In genomic region chr5:35390848-35391655, GRCm38 (mm10) we compare ENCODE assay signal across 10 mouse cellular contexts. TPM values are rescaled to one million over a fixed set of nuclear protein-coding genes. Genes with fewer than 3 reads are reported as not detected.
A peak's percentile ranks its signal among the peaks of the same experiment; 100 is the strongest.
DNase-seq lines count a peak whose midpoint lies in the region; ATAC-seq and TF ChIP-seq lines count a peak whose summit lies in the region.
"Had no signal": no experiment of that assay in that cellular context is flagged by ENCODE, and none has a peak within 500 bp of the region (broad histone marks: within the 10 kb centered on the region; RNA-seq: fewer than 3 reads in every experiment).

No protein-coding gene starts in this region.

- peak overlapping the region; percentile 31 for H3K4me3 ChIP-seq in forebrain, embryonic 12.5 days (replicated peaks)
- no peak overlapping the region; the same call in 1 of the 2 replicates for H3K4me3 ChIP-seq in forebrain, embryonic 14.5 days (ENCODE audit: low read depth, low read length)
- H3K4me3 ChIP-seq in lung, embryonic 16.5 days (ENCODE audit: low read length): peak overlapping the region; percentile 45; the same call in 1 of the 2 replicates
- peak overlapping the region; percentile 37 for H3K4me3 ChIP-seq in limb, embryonic 14.5 days (replicated peaks; ENCODE audit: low read length)
- H3K4me3 ChIP-seq in stomach, embryonic 16.5 days (replicated peaks; ENCODE audit: low read length): peak overlapping the region; percentile 34

- no peak overlapping the region for H3K9ac ChIP-seq in forebrain, embryonic 12.5 days
- no peak overlapping the region for H3K9ac ChIP-seq in forebrain, embryonic 14.5 days (ENCODE audit: low read length)
- H3K9ac ChIP-seq in lung, embryonic 16.5 days (ENCODE audit: low read length): no peak overlapping the region
- no peak overlapping the region for H3K9ac ChIP-seq in limb, embryonic 14.5 days (ENCODE audit: low read depth, low read length, severe bottlenecking)
- H3K9ac ChIP-seq in stomach, embryonic 16.5 days (ENCODE audit: low read length): no peak overlapping the region
- H3K9ac ChIP-seq: liver, embryonic 14.5 days had no signal

- H3K9me3 ChIP-seq in forebrain, embryonic 12.5 days: no peaks in the 10 kb centered on the region
- no peaks in the 10 kb centered on the region for H3K9me3 ChIP-seq in forebrain, embryonic 14.5 days (replicated peaks; ENCODE audit: control insufficient read depth, low read length)
- no peaks in the 10 kb centered on the region for H3K9me3 ChIP-seq in lung, embryonic 16.5 days (ENCODE audit: control insufficient read depth, low read length)
- no peaks in the 10 kb centered on the region for H3K9me3 ChIP-seq in limb, embryonic 14.5 days (ENCODE audit: control insufficient read depth, low read length)
- no peaks in the 10 kb centered on the region for H3K9me3 ChIP-seq in stomach, embryonic 16.5 days (replicated peaks; ENCODE audit: control insufficient read depth, low read length)

- no peak for DNase-seq in forebrain, embryonic 14.5 days (ENCODE audit: low spot score)
- DNase-seq in lung, postnatal 4 days: no peak
- no peak for DNase-seq in limb, embryonic 14.5 days (ENCODE audit: low spot score)
- no peak for DNase-seq in ovary, postnatal 10 days (ENCODE audit: low spot score)
- no peak for DNase-seq in spleen, adult 18-20 months
- DNase-seq: kidney, adult 11 months had no signal

- peaks cover 100% of the 10 kb centered on the region for H3K27me3 ChIP-seq in forebrain, embryonic 12.5 days
- H3K27me3 ChIP-seq in forebrain, embryonic 14.5 days (replicated peaks; ENCODE audit: control insufficient read depth, insufficient read depth, low read length): peaks cover 100% of the 10 kb centered on the region
- peaks cover 99% of the 10 kb centered on the region for H3K27me3 ChIP-seq in lung, embryonic 16.5 days (ENCODE audit: control insufficient read depth, insufficient read depth, low read depth, low read length)
- H3K27me3 ChIP-seq in limb, embryonic 14.5 days (ENCODE audit: control insufficient read depth, insufficient read depth, low read length): peaks cover 100% of the 10 kb centered on the region
- H3K27me3 ChIP-seq in stomach, embryonic 16.5 days (ENCODE audit: control insufficient read depth, insufficient read depth, low read length): peaks cover 100% of the 10 kb centered on the region

- no peak for TF ChIP-seq POLR2A in limb, embryonic 14.5 days (IDR thresholded peaks at IDR 0.05; ENCODE audit: borderline replicate concordance, extremely low read depth, insufficient read depth, insufficient read length)

- no peak overlapping the region for H3K27ac ChIP-seq in forebrain, embryonic 12.5 days
- no peak overlapping the region for H3K27ac ChIP-seq in forebrain, embryonic 14.5 days (ENCODE audit: low read depth, low read length)
- H3K27ac ChIP-seq in lung, embryonic 16.5 days (ENCODE audit: low read length): no peak overlapping the region
- no peak overlapping the region for H3K27ac ChIP-seq in limb, embryonic 14.5 days (replicated peaks; ENCODE audit: low read depth, low read length)
- no peak overlapping the region for H3K27ac ChIP-seq in stomach, embryonic 16.5 days (ENCODE audit: low read length)
- H3K27ac ChIP-seq: liver, embryonic 14.5 days had no signal

- H3K4me1 ChIP-seq in forebrain, embryonic 12.5 days: peaks cover 27% of the 10 kb centered on the region
- peaks cover 2% of the 10 kb centered on the region; the same call in 1 of the 2 replicates for H3K4me1 ChIP-seq in forebrain, embryonic 14.5 days (ENCODE audit: control insufficient read depth, insufficient read depth, low read length)
- H3K4me1 ChIP-seq in lung, embryonic 16.5 days (replicated peaks; ENCODE audit: control insufficient read depth, insufficient read depth, low read length): peaks cover 11% of the 10 kb centered on the region
- peaks cover 9% of the 10 kb centered on the region; the same call in 1 of the 2 replicates for H3K4me1 ChIP-seq in limb, embryonic 14.5 days (ENCODE audit: control insufficient read depth, insufficient read depth, low read length)
- H3K4me1 ChIP-seq in stomach, embryonic 16.5 days (ENCODE audit: control insufficient read depth, insufficient read depth, low read length): peaks cover 9% of the 10 kb centered on the region

- no peak for ATAC-seq in forebrain, embryonic 12.5 days (ENCODE audit: low FRiP score)
- ATAC-seq in forebrain, embryonic 14.5 days: no peak
- no peak for ATAC-seq in lung, embryonic 16.5 days (ENCODE audit: low read depth)
- no peak for ATAC-seq in limb, embryonic 14.5 days (ENCODE audit: low FRiP score, low read depth)
- ATAC-seq in stomach, embryonic 16.5 days (ENCODE audit: insufficient read depth, low FRiP score): no peak

- H3K36me3 ChIP-seq in forebrain, embryonic 12.5 days (replicated peaks): no peaks in the 10 kb centered on the region
- no peaks in the 10 kb centered on the region for H3K36me3 ChIP-seq in forebrain, embryonic 14.5 days (ENCODE audit: control insufficient read depth, insufficient read depth, low read length)
- no peaks in the 10 kb centered on the region for H3K36me3 ChIP-seq in lung, embryonic 16.5 days (ENCODE audit: control insufficient read depth, insufficient read depth, low read length)
- H3K36me3 ChIP-seq in limb, embryonic 14.5 days (ENCODE audit: control insufficient read depth, insufficient read depth, low read length): no peaks in the 10 kb centered on the region
- no peaks in the 10 kb centered on the region for H3K36me3 ChIP-seq in stomach, embryonic 16.5 days (ENCODE audit: control insufficient read depth, insufficient read depth, low read length)

- 3% methylated on average over 22 of the region's 22 CpGs for WGBS in forebrain, embryonic 12.5 days
- 3% methylated on average over 22 of the region's 22 CpGs for WGBS in forebrain, embryonic 14.5 days
- 3% methylated on average over 22 of the region's 22 CpGs for WGBS in lung, embryonic 16.5 days
- WGBS in limb, embryonic 14.5 days: 4% methylated on average over 22 of the region's 22 CpGs
- WGBS in stomach, embryonic 16.5 days: 2% methylated on average over 22 of the region's 22 CpGs

- peak overlapping the region; percentile 44 for H3K4me2 ChIP-seq in forebrain, embryonic 12.5 days
- no peak overlapping the region for H3K4me2 ChIP-seq in forebrain, embryonic 14.5 days (ENCODE audit: low read length)
- peak overlapping the region; percentile 60 for H3K4me2 ChIP-seq in lung, embryonic 16.5 days (ENCODE audit: low read depth, low read length)
- peak overlapping the region; percentile 56 for H3K4me2 ChIP-seq in limb, embryonic 14.5 days (replicated peaks; ENCODE audit: low read depth, low read length, severe bottlenecking)
- peak overlapping the region; percentile 43 for H3K4me2 ChIP-seq in stomach, embryonic 16.5 days (ENCODE audit: low read depth, low read length)

RNA-seq across cellular contexts. Expression of gene Hmx1, which starts 2.1 kb away (rescaled TPM):
- 0.51 and 0.86 TPM in 2 replicates for polyA plus RNA-seq in forebrain, embryonic 12.5 days (2016; fragmentation: Nextera tagmentation; extraction: Ambion mirVana)
- not detected in 2 replicates for polyA plus RNA-seq in forebrain, embryonic 14.5 days (2014; fragmentation: Nextera tagmentation; extraction: Ambion mirVana)
- not detected in 2 replicates for polyA plus RNA-seq in lung, embryonic 16.5 days (2015; fragmentation: Nextera tagmentation; extraction: Ambion mirVana)
- 0.09 and 0.10 TPM in 2 replicates for polyA plus RNA-seq in limb, embryonic 14.5 days (2012; rRNA removed)
- polyA plus RNA-seq in limb, embryonic 14.5 days (2014; fragmentation: Nextera tagmentation; extraction: Ambion mirVana): 0.37 TPM in 1 of 2 replicates, not detected in the other
- polyA plus RNA-seq in stomach, embryonic 16.5 days (2015; fragmentation: Nextera tagmentation; extraction: Ambion mirVana): not detected in 2 replicates
- polyA plus RNA-seq: liver, embryonic 14.5 days had no signal
